ENCODE assay signal across 8 mouse cellular contexts in the genomic region with DNA sequence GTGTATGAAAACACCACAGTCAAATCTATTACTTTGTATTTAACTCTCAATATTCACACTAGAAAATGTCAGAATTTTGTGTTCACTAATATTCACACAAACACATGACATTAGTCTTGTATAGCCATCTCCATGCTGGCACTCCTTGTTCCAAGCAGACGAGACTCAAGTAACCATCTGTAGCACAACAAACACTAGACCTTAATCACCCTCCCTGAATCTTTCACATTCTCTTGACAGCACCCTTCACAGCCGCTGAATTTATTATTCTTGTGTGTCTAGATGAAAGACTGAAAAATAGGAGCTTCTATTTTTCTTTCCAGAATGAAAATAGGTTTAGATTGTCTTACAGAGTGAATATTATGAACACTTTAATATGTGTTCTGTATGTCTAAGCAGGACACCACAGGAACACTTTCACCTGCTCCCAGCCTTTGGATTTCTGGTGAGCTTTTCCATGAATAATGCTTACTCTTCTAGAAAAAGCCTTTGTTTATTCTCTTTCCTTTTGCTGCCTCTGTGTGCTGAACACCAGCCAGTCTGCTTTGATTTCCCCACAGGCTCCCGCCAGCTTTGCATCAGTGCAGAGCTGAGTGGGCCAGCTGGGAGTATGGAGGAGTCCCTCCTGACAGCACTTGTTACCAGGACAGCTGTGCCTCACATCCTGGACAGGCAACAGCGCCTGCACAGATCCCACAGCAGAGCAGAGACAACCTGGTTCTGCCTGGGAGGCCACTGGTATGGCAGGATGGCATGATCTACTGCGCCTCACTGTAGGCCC.
DNase-seq lines count a peak whose midpoint lies in the region; ATAC-seq and TF ChIP-seq lines count a peak whose summit lies in the region.

No protein-coding gene starts in this region.

- H3K27me3 ChIP-seq in embryonic facial prominence, embryonic 12.5 days, result no peaks in the 10 kb centered on the region
- H3K27me3 ChIP-seq in embryonic facial prominence, embryonic 10.5 days (replicated peaks; ENCODE audit: low read depth, poor library complexity, severe bottlenecking), result no peaks in the 10 kb centered on the region
- no peaks in the 10 kb centered on the region for H3K27me3 ChIP-seq in forebrain, embryonic 13.5 days
- no peaks in the 10 kb centered on the region for H3K27me3 ChIP-seq in midbrain, postnatal 0 days (ENCODE audit: insufficient read depth, low read length)

- no peak overlapping the region for H3K9ac ChIP-seq in embryonic facial prominence, embryonic 12.5 days
- no peak overlapping the region for H3K9ac ChIP-seq in forebrain, embryonic 13.5 days
- H3K9ac ChIP-seq in midbrain, postnatal 0 days (replicated peaks; ENCODE audit: low read length, poor library complexity, severe bottlenecking), result no peak overlapping the region

- no peaks in the 10 kb centered on the region for H3K4me1 ChIP-seq in embryonic facial prominence, embryonic 12.5 days
- no peaks in the 10 kb centered on the region for H3K4me1 ChIP-seq in embryonic facial prominence, embryonic 10.5 days
- peaks cover 25% of the 10 kb centered on the region for H3K4me1 ChIP-seq in forebrain, embryonic 13.5 days
- H3K4me1 ChIP-seq in midbrain, postnatal 0 days (ENCODE audit: insufficient read depth, low read length), result no peaks in the 10 kb centered on the region

- peak overlapping the region; percentile 24; the same call in 1 of the 2 replicates for H3K27ac ChIP-seq in embryonic facial prominence, embryonic 12.5 days
- H3K27ac ChIP-seq in embryonic facial prominence, embryonic 10.5 days (replicated peaks), result no peak overlapping the region
- H3K27ac ChIP-seq in forebrain, embryonic 13.5 days, result peak overlapping the region; percentile 66
- H3K27ac ChIP-seq in midbrain, postnatal 0 days (ENCODE audit: low read depth, low read length), result peak overlapping the region; percentile 63

- H3K36me3 ChIP-seq in embryonic facial prominence, embryonic 12.5 days, result peaks cover 33% of the 10 kb centered on the region
- peaks cover 87% of the 10 kb centered on the region for H3K36me3 ChIP-seq in embryonic facial prominence, embryonic 10.5 days (replicated peaks)
- peaks cover 21% of the 10 kb centered on the region for H3K36me3 ChIP-seq in forebrain, embryonic 13.5 days (ENCODE audit: poor library complexity, severe bottlenecking)
- no peaks in the 10 kb centered on the region for H3K36me3 ChIP-seq in midbrain, postnatal 0 days (ENCODE audit: insufficient read depth, low read length)

- H3K4me3 ChIP-seq in embryonic facial prominence, embryonic 12.5 days, result no peak overlapping the region
- H3K4me3 ChIP-seq in embryonic facial prominence, embryonic 10.5 days, result no peak overlapping the region
- H3K4me3 ChIP-seq in forebrain, embryonic 13.5 days, result no peak overlapping the region
- no peak overlapping the region for H3K4me3 ChIP-seq in midbrain, postnatal 0 days (ENCODE audit: low read depth, low read length)

- WGBS in embryonic facial prominence, embryonic 12.5 days, result 70% methylated on average over 5 of the region's 5 CpGs
- 78% methylated on average over 5 of the region's 5 CpGs for WGBS in embryonic facial prominence, embryonic 10.5 days
- 43% methylated on average over 5 of the region's 5 CpGs for WGBS in forebrain, embryonic 13.5 days
- WGBS in midbrain, postnatal 0 days, result 33% methylated on average over 5 of the region's 5 CpGs

- H3K9me3 ChIP-seq in embryonic facial prominence, embryonic 12.5 days, result no peaks in the 10 kb centered on the region
- H3K9me3 ChIP-seq in embryonic facial prominence, embryonic 10.5 days, result no peaks in the 10 kb centered on the region
- no peaks in the 10 kb centered on the region for H3K9me3 ChIP-seq in forebrain, embryonic 13.5 days (replicated peaks)
- H3K9me3 ChIP-seq in midbrain, postnatal 0 days (ENCODE audit: low read length), result no peaks in the 10 kb centered on the region

- no peak for DNase-seq in embryonic facial prominence, embryonic 10.5 days (ENCODE audit: low spot score)
- DNase-seq in layer of hippocampus, adult 9-10 months (ENCODE audit: low spot score), result peak; percentile 33
- DNase-seq in midbrain, postnatal 0 days (ENCODE audit: low spot score), result peak; percentile 64
- no peak for DNase-seq in adrenal gland, adult 18-20 months (ENCODE audit: low spot score in 2 of 2)
- no peak for DNase-seq in thymus, postnatal 36 days

- no peak overlapping the region for H3K4me2 ChIP-seq in embryonic facial prominence, embryonic 12.5 days (replicated peaks)
- no peak overlapping the region for H3K4me2 ChIP-seq in forebrain, embryonic 13.5 days
- H3K4me2 ChIP-seq in midbrain, postnatal 0 days (ENCODE audit: low read depth, low read length, poor library complexity, severe bottlenecking), result no peak overlapping the region

- no peak for ATAC-seq in embryonic facial prominence, embryonic 12.5 days (ENCODE audit: insufficient number of reproducible peaks, insufficient read depth, low FRiP score, low TSS enrichment)
- peak; percentile 89 for ATAC-seq in forebrain, embryonic 13.5 days
- peak; percentile 62; the same call in 1 of the 2 replicates for ATAC-seq in midbrain, postnatal 0 days (ENCODE audit: low FRiP score)
- no peak for ATAC-seq in activated CD4-positive, CD25-positive, alpha-beta regulatory T cell, adult 4 months

- TF ChIP-seq CTCF in midbrain, postnatal 0 days (IDR thresholded peaks at IDR 0.05), result no peak

Comparison
In these comparisons a context has a peak if more than half of its experiments do, and no peak if none do; other contexts are left out.
1. ATAC-seq: peak in forebrain, embryonic 13.5 days (single experiment) and midbrain, postnatal 0 days (single experiment); none in embryonic facial prominence, embryonic 12.5 days (single experiment) and activated CD4-positive, CD25-positive, alpha-beta regulatory T cell, adult 4 months (single experiment).
2. DNase-seq: peak in layer of hippocampus, adult 9-10 months (single experiment) and midbrain, postnatal 0 days (single experiment); none in embryonic facial prominence, embryonic 10.5 days (single experiment), adrenal gland, adult 18-20 months (0 of 2) and thymus, postnatal 36 days (0 of 2).